Mouse (Mus musculus): ENCODE measurements around the gene Nsun4. TPM values are rescaled to one million over a fixed set of nuclear protein-coding genes. Genes with fewer than 3 reads are reported as not detected.

The Nsun4 gene
- total and polyA plus RNA-seq, 3 experiments, result 11.8 to 14.9 TPM; not detected in 1

DNA sequence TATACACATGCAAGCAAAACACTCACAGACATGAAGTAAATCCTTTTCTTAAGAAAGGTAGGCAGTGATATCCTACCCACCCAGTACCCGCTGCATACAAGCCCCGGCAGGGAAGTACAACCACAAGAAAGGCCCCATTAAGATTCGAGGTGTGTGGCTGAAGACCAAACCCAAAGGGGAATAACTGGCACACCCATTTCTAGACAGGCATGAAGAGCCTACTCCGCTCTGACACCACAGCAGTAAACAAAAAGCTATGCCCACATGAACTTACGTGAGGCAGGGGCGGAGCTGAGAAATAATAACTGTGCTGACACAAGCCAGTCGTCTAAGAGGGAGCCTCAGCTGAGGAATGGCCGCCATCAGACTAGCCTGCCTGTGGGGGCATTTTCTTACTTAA, 43.5 kb downstream of the Nsun4 start:
- no peaks in the 10 kb centered on the region for H3K4me1 ChIP-seq (ENCODE audit: control insufficient read depth in 1 of 2, insufficient read depth in 2 of 2, low read length in 2 of 2)
- TF ChIP-seq ELF1 (IDR thresholded peaks at IDR 0.05; ENCODE audit: low read depth, low read length) (no peak), MYC (IDR thresholded peaks at IDR 0.05; ENCODE audit: low read depth, low read length) (no peak), JUND (IDR thresholded peaks at IDR 0.05; ENCODE audit: low read depth, low read length) (no peak), TAL1 (IDR thresholded peaks at IDR 0.05; ENCODE audit: low read length) (no peak), MXI1 (IDR thresholded peaks at IDR 0.05; ENCODE audit: low read depth, low read length) (no peak), POLR2AphosphoS5 (IDR thresholded peaks at IDR 0.05; ENCODE audit: borderline replicate concordance, low read depth, low read length) (no peak), TBP (IDR thresholded peaks at IDR 0.05; ENCODE audit: low read depth, low read length) (no peak)
- no peaks in the 10 kb centered on the region for H3K9me3 ChIP-seq (replicated peaks; ENCODE audit: insufficient read depth, low read length)
- H3K27ac ChIP-seq (ENCODE audit: control insufficient read depth, low read depth, low read length), result no peak overlapping the region
- H3K9ac ChIP-seq (ENCODE audit: control insufficient read depth, low read depth, low read length, poor library complexity, severe bottlenecking), result no peak overlapping the region
- no peak overlapping the region for H3K4me3 ChIP-seq (ENCODE audit: control insufficient read depth in 1 of 2, insufficient read depth in 1 of 2, low read depth in 2 of 2, low read length in 2 of 2)
- H3K79me2 ChIP-seq (ENCODE audit: control insufficient read depth, insufficient read depth, low read length, poor library complexity), result peaks cover 4% of the 10 kb centered on the region; the same call in 1 of the 2 replicates
- H3K27me3 ChIP-seq (ENCODE audit: control insufficient read depth in 1 of 2, insufficient read depth in 2 of 2, low read length in 2 of 2), result no peaks in the 10 kb centered on the region
- H3K36me3 ChIP-seq (ENCODE audit: control insufficient read depth in 1 of 2, insufficient read depth in 2 of 2, low read length in 2 of 2), result peaks cover 0 to under 1% of the 10 kb centered on the region in 2 experiments; a peak in 2 of 4 replicates
- no peak for DNase-seq (ENCODE audit: low read depth, low spot score)

DNA sequence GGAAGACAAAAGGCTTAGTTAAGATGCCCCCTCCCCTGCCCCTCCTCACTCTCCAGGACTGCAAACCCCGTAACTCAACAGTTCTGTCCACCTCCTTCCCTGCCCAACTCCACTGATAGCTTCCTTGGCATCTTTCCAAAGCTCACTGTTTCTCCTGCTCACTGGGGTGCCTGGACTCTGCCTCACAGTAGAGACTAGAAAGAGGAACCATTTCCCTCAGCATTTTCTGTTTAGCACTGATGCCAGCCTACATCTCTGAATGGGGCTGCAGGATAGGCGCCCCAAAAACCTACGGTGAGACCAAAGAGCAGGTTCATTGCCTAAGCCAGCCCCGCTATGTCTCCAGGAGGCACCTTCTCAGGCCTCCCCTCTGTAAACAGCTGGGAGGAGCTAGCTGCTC, 52.5 kb downstream of the Nsun4 start:
- H3K27ac ChIP-seq (ENCODE audit: control insufficient read depth, low read depth, low read length), result no peak overlapping the region
- 0 out of 4 replicates have a peak, but pooled peaks of 1 of the 2 experiments have one; percentile 11 for TF ChIP-seq EP300 (IDR thresholded peaks at IDR 0.05; ENCODE audit: low read depth in 1 of 2, low read length in 2 of 2)
- TF ChIP-seq POLR2AphosphoS2 (IDR thresholded peaks at IDR 0.05; ENCODE audit: low read length), result no peak
- H3K9me3 ChIP-seq (replicated peaks; ENCODE audit: insufficient read depth, low read length), result no peaks in the 10 kb centered on the region
- H3K79me2 ChIP-seq (ENCODE audit: control insufficient read depth, insufficient read depth, low read length, poor library complexity), result no peaks in the 10 kb centered on the region
- peaks cover 0 to 10% of the 10 kb centered on the region in 2 experiments; a peak in 3 of 4 replicates for H3K4me1 ChIP-seq (ENCODE audit: control insufficient read depth in 1 of 2, insufficient read depth in 2 of 2, low read length in 2 of 2)
- no peak overlapping the region for H3K9ac ChIP-seq (ENCODE audit: control insufficient read depth, low read depth, low read length, poor library complexity, severe bottlenecking)
- H3K4me3 ChIP-seq (ENCODE audit: control insufficient read depth in 1 of 2, insufficient read depth in 1 of 2, low read depth in 2 of 2, low read length in 2 of 2), result no peak overlapping the region
- no peaks in the 10 kb centered on the region for H3K27me3 ChIP-seq (ENCODE audit: control insufficient read depth in 1 of 2, insufficient read depth in 2 of 2, low read length in 2 of 2)
- peak; percentile 84 for DNase-seq (ENCODE audit: low read depth, low spot score)
- peaks cover 0 to 10% of the 10 kb centered on the region in 2 experiments; a peak in 2 of 4 replicates for H3K36me3 ChIP-seq (ENCODE audit: control insufficient read depth in 1 of 2, insufficient read depth in 2 of 2, low read length in 2 of 2)

DNA sequence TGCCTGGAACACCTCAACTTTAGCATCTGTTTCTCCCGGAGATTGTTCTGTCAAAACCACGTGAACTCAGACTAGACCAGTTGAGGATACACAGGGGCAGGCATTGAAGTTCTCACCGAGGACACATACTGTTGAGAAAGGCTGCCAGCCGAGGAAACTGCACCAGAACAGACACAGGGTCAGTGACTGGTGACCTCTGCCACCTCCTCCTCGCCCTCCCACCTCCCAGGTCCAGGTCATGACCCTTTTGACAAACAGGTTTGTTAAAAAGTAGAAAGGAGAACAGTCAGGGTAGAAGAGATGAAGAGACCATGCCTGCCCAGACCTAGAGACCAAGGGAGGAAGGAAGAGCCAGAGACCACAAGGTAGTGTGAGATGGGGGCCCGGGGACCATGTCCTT, 53.0 kb downstream of the Nsun4 start:
- Histone ChIP-seq H3K36me3 (ENCODE audit: control insufficient read depth in 1 of 2, insufficient read depth in 2 of 2, low read length in 2 of 2) (peaks cover 0 to 10% of the 10 kb centered on the region in 2 experiments; a peak in 2 of 4 replicates), H3K9me3 (replicated peaks; ENCODE audit: insufficient read depth, low read length) (no peaks in the 10 kb centered on the region), H3K27me3 (ENCODE audit: control insufficient read depth in 1 of 2, insufficient read depth in 2 of 2, low read length in 2 of 2) (no peaks in the 10 kb centered on the region), H3K79me2 (ENCODE audit: control insufficient read depth, insufficient read depth, low read length, poor library complexity) (no peaks in the 10 kb centered on the region), H3K4me1 (ENCODE audit: control insufficient read depth in 1 of 2, insufficient read depth in 2 of 2, low read length in 2 of 2) (peaks cover 0 to 10% of the 10 kb centered on the region in 2 experiments; a peak in 3 of 4 replicates), H3K27ac (ENCODE audit: control insufficient read depth, low read depth, low read length) (no peak overlapping the region), H3K4me3 (ENCODE audit: control insufficient read depth in 1 of 2, insufficient read depth in 1 of 2, low read depth in 2 of 2, low read length in 2 of 2) (no peak overlapping the region), H3K9ac (ENCODE audit: control insufficient read depth, low read depth, low read length, poor library complexity, severe bottlenecking) (no peak overlapping the region)
- no peak for DNase-seq (ENCODE audit: low read depth, low spot score)
- TF ChIP-seq ELF1 (IDR thresholded peaks at IDR 0.05; ENCODE audit: low read depth, low read length), result no peak
- TF ChIP-seq BHLHE40 (IDR thresholded peaks at IDR 0.05; ENCODE audit: borderline replicate concordance, low read depth, low read length), result no peak
- no peak for TF ChIP-seq JUND (IDR thresholded peaks at IDR 0.05; ENCODE audit: low read depth, low read length)
- no peak for TF ChIP-seq USF1 (IDR thresholded peaks at IDR 0.05; ENCODE audit: low read depth, low read length)

All from MEL (cell line).